Mouse (Mus musculus) gastrocnemius, postnatal 25 days (tissue): ENCODE data around the gene Meiob. TPM values are rescaled to one million over a fixed set of nuclear protein-coding genes. Genes with fewer than 3 reads are reported as not detected.
A peak's percentile ranks its signal among the peaks of the same experiment; 100 is the strongest.

Experiments
- DNase-seq: peaks from one replicate; pipeline ENCODE4 v3.0.0; 2022
- total RNA-seq, 2 experiments: library from RNA; stranded (reverse); gene quantifications; 1 replicate in 1 of 2; 2 replicates in 1 of 2; pipeline ENCODE4 v1.2.3; 2021

Gene Meiob
- total RNA-seq, 2 experiments from 2014 or later, result not detected

GRCm38 (mm10) chr17:24821351-24822280, 17.5 kb downstream of the Meiob start:
- no peak for DNase-seq

DNA sequence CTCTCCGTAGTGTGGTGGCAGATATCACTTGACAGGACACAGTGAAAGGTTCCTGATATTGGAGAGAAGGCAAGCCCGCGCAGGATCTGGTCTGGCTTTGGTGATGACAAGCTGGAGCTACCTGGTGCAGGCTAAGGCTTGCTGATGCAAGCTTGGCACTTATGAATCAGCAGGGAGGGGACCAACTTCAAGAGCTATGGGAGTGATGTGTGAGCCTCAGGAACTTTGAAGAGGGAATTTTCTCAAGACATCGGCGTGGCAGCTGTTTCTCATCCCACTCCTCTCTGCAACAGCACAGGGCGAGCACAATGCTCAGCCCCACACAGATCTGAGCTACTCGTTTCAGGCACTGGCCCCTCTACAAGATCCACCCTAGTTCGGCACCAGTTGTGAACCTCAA, 35.8 kb downstream of the Meiob start, which contains the start of gene Hagh:
Gene Hagh (plus strand): TSS at position 302 of the 400 bp plus-strand sequence.
- DNase-seq, result no peak

DNA sequence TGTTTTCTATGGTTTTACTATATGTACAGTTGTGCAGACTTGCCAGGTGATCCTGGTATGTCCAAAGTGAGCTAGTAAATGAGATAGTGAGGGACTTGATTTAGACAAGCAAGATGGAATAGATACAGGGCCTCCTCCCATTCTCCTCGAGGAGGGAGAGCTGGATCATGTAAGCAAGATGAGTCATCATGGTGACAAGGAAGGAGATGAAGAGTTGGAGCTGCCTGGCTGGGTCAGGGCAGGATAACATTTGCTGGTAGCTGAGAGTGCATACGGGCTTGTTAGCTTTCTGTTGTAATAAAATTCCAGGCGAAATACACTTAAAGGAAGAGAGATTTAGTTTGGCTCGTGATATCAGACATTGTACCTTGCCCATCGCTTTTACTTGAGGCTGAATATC, 36.3 kb downstream of the Meiob start:
- DNase-seq, result no peak

DNA sequence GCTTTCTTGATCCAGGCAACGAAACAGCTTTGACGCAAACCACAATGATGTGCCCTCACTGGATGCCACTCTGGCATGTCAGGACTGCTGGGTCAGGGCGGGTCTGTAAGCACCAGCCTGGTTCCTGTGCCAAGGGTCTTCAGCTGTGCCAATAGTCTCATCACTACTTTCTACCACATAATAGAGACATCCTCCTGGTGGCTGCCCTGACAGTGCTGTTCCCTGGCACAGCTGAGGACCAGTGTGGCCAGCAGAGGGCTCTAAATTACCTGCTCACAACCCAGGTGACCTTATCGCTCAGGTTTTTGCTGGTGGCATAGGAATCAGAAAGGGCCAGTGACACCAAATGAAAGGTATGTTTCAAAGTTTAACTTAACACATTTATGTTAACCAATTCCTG, 37.0 kb downstream of the Meiob start:
- no peak for DNase-seq

DNA sequence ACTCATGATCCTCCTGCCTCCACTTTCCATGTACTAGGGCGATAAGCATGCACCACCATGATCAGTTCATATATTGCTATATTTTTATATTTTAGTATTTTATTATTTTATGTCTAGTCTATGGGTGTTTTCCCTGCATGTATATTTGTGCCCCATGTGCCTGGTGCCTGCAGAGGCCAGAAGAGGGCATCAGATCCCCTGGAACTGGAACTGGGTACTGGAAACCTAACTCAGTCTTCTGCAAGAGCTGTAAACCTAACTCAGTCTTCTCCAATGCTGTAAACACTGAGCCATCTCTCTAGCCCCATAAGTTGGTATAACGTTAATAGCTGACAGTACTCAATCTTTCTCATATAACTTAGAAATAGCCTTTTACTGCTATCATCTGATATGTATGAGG, 38.5 kb downstream of the Meiob start:
- no peak for DNase-seq

- DNase-seq, result no peak
These were observed 40.4 kb downstream of the Meiob start for GRCm38 (mm10) chr17:24844525-24844924.

GRCm38 (mm10) chr17:24847386-24847785, 43.3 kb downstream of the Meiob start:
- DNase-seq, result no peak

- no peak for DNase-seq
These were observed 44.5 kb downstream of the Meiob start for GRCm38 (mm10) chr17:24848600-24849031.

GRCm38 (mm10) chr17:24849733-24850064, 45.6 kb downstream of the Meiob start:
- DNase-seq, result no peak

GRCm38 (mm10) chr17:24850065-24850772, 46.1 kb downstream of the Meiob start, which contains the start of gene Fahd1:
Gene Fahd1, minus strand, starts transcription at chr17:24850364.
- peak; percentile 97 for DNase-seq

DNA sequence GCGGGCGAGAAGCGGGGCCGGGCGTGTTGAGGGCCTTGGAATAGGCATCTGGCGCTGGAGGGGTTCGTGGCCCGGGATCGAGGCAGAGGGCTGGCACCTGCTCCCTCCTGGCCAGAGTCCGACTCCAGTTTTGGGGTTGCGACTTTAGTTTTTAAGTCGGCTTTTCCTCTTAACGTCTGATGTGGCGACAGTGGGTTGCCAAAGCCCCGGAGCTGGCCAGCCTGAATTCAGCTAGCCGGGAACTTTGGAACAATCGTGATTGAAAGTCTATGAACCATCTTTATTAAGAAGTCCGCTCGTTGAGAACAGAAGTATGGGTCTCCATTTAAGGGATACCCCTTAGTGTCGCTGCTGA, 46.7 kb downstream of the Meiob start:
- DNase-seq, result no peak

DNA sequence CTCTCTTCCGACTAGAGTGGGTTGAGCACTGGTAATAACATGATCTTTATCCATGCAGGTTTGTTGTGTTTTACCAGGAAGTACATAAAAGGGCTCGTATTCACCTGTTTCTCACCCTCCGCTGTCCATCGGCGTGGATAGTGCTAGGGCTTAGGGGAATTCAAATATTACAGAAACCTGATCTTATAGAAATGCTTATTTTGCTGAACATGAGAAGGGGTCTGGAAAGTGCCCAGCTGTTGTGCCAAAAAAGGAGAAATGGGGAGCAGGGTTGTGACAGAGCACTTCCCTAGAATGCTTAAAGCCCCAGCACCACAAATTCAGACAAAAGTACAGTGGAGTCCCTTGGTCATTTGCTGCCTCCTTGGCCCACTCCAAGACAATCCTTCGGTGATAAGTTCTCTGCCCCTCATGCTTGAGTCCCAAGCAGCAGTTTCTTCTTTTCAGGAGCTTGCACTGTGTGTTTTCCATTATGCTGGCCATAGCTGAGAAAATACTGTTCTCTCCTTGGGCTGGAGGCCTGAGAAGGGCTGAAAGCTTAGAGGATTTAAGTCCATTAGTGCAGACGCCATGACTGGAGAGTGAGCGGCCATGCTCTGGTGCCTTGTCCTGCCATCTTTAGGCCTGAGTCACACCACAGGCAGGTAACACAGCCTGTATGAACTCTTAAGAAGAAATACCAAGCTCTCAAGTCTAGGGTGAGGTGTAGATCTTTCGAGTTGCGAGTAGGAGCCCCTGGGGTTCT, 47.5 kb downstream of the Meiob start:
- no peak for DNase-seq

DNA sequence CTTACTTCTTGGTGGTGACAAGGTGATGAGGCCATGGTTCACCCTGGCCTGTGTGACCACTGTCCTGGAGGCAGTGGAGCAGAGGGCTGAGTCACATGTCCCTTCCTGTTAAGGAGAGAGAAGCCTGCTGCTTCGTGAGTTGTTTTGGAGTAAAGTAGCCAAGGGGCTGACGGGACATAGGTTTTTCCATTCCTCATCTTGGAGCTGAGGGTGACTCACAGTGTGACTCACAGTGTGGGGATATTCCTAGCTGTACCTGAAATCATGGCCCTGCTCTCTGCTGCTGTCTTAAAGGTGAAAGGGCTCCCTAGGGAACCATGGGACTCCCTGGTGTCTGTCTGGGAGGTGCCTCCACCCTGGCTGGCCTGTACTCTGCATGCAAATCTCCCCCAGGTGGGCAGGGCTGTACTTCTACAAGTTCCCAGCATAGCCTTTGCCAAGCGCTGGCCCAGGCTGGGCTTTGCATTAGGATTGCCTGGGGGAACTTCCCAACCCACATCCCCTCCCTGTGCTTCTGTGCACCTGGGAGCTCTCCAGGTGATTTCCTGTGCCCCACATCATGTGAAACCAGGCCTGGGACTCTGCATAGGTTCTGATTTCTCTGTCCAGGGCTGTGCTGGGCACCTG, 51.9 kb downstream of the Meiob start:
- no peak for DNase-seq

- DNase-seq, result no peak
These were observed 52.5 kb downstream of the Meiob start for GRCm38 (mm10) chr17:24856589-24856988.

GRCm38 (mm10) chr17:24857831-24858470, 53.9 kb downstream of the Meiob start:
- DNase-seq, result no peak

DNA sequence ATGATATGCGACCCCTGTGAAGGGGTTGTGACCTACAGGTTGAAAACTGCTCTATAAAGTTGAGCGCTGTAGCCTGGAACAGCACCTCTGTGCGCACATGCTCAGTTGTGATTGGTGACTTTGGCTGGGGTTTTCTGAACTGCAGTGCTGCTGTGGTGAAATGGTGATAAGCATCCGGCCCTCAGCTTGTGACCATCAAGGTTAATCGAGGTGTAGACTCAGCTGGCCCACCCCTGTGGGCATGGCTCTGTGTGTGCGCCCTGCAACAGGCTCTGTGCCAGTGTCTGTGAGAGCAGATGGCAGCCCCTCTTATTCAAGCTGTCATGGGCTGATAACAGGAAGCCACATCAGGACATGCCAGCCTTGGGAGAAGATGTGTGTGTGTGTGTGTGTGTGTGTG, 54.9 kb downstream of the Meiob start:
- no peak for DNase-seq

- no peak for DNase-seq
These were observed 56.0 kb downstream of the Meiob start for GRCm38 (mm10) chr17:24860076-24860475.

DNA sequence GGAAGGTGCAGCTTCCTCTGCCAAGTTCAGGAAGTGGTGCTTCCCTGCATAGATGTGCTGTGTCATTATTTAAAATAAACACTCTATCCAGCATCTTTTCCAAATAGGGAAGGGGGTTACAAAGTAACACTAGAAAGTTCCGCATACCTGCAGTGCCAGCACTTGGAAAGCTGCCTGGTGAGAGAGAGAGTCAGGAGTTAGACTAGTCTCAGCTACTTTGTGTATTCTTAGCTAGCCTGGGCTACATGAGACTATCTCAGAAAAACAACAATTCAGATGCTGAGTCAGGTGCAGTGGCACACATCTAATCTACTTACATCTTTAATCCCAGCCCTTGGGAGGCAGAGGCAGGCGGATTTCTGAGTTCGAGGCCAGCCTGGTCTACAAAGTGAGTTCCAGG, 57.7 kb downstream of the Meiob start:
- no peak for DNase-seq

GRCm38 (mm10) chr17:24865776-24866175, 61.7 kb downstream of the Meiob start, which contains the start of gene Igfals:
Gene Igfals, plus strand, starts transcription at chr17:24865997.
- no peak for DNase-seq

DNA sequence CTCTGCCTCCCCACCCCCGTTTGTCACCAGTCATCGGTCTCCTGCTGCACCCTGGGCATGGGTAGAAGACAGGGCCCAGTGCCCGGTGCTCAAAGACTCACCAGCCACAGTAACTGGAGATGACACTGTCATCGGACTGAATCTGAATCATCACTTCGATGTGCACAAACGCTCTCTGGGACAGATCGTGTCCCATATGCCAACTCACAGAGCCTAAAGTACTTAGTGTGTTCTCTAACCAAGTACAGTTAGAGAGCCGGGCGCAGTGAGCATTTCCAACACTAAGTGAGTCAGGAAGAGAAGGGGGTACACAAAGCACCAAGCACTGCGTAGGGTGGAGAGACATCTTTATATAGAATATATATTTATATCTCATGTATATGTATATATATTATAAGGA, 63.8 kb downstream of the Meiob start:
- no peak for DNase-seq

DNA sequence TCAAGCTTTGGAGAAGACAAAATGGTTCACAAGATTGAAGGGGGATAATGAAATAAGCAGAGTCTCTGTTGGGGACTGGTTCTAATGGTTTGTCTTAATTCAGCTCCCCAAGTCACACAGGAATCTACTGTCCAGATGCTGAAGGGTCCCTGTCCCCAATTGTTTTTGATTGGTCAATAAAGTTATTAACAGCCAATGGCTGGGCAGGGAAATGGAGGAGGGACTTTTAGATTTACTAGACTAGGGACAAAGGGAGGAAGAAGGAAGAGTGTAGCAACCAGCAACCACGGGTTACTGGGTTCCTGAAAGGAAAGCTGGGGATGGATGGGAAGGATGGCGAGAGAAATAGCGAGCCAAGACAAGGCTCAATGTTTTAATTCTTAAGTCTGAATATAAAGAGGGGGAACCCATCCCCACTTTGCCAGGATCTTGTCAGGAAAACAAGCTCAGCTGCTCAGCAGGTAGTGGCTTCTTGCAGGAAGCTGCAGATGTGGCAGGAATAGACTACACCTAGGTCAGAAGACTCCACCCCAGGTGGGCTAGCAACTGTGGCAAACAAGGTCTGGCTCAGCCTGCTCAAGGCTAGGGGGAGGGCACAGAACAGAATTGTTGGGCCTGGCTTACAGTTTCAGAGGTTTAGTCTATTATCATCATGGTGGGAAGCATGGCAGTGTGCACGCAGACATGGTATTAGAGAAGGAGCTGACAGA, 69.8 kb downstream of the Meiob start:
- no peak for DNase-seq
